Mouse (Mus musculus) midbrain, embryonic 14.5 days (tissue): ENCODE measurements around the gene Gm9837. TPM values are rescaled to one million over a fixed set of nuclear protein-coding genes. Genes with fewer than 3 reads are reported as not detected.

Experiments
- ATAC-seq: fragments of 200-750 bp; cut with Nextera tagmentation; 2 replicates; pipeline ENCODE4 v1.8.0; 2017; ENCODE audit warnings: moderate number of reproducible peaks, moderate library complexity; ENCODE audit not compliant: low FRiP score, low TSS enrichment
- DNase-seq: peaks from one replicate; pipeline ENCODE4 v3.0.0-alpha.2; 2015
- H3K27ac ChIP-seq: fragments of 300-500 bp; sonication (generic); replicated peaks from 2 replicates; pipeline ENCODE4 v1.5.1; 2014; ENCODE audit warnings: mild to moderate bottlenecking, low read depth, low read length, moderate library complexity
- H3K27me3 ChIP-seq: fragments of 300-500 bp; sonication (generic); 2 replicates; pipeline ENCODE4 v1.6.1; 2014; ENCODE audit warnings: low read length, control low read depth, mixed read lengths; ENCODE audit not compliant: control insufficient read depth, insufficient read depth
- H3K36me3 ChIP-seq: fragments of 300-500 bp; sonication (generic); 2 replicates; pipeline ENCODE4 v1.6.1; 2014; ENCODE audit warnings: low read length, control low read depth; ENCODE audit not compliant: control insufficient read depth, insufficient read depth
- H3K4me1 ChIP-seq: fragments of 300-500 bp; sonication (generic); 2 replicates; pipeline ENCODE4 v1.6.1; 2014; ENCODE audit warnings: mild to moderate bottlenecking, antibody characterized with exemption, low read length, control low read depth; ENCODE audit not compliant: control insufficient read depth, insufficient read depth
- H3K4me2 ChIP-seq: fragments of 300-500 bp; sonication (generic); 2 replicates; pipeline ENCODE4 v1.6.1; 2014; ENCODE audit warnings: mild to moderate bottlenecking, low read length, moderate library complexity
- H3K4me3 ChIP-seq: fragments of 300-500 bp; sonication (generic); replicated peaks from 2 replicates; pipeline ENCODE4 v1.5.1; 2014; ENCODE audit warnings: low read depth, low read length
- H3K9ac ChIP-seq: fragments of 300-500 bp; sonication (generic); replicated peaks from 2 replicates; pipeline ENCODE4 v1.6.1; 2014; ENCODE audit warnings: mild to moderate bottlenecking, low read length, moderate library complexity
- H3K9me3 ChIP-seq: fragments of 300-500 bp; sonication (generic); 2 replicates; pipeline ENCODE4 v1.6.1; 2016; ENCODE audit warnings: low read length, control low read depth, mixed read lengths; ENCODE audit not compliant: control insufficient read depth
- WGBS: fragments of 180-500 bp; shearing (Covaris S2); extraction: QIAGEN DNeasy Blood & Tissue Kit; methylation state at CpG from one replicate; pipeline ENCODE4 v1.1.7; 2014; 5-methylcytosine and 5-hydroxymethylcytosine counted together
- polyA plus RNA-seq: library from polyadenylated mRNA; unstranded; fragments of >200 nt; fragmentation: Nextera tagmentation; extraction: Ambion mirVana; gene quantifications from 2 replicates; pipeline ENCODE4 v1.2.1, GENCODE M21; 2014

Gene Gm9837
- polyA plus RNA-seq, 1 experiment from 2014 or later: not detected

- H3K27me3 ChIP-seq: peaks cover 72% of the 10 kb centered on the region
- peaks cover 6% of the 10 kb centered on the region for H3K4me1 ChIP-seq
- no peak overlapping the region for H3K4me2 ChIP-seq
- H3K9me3 ChIP-seq: peaks cover 4% of the 10 kb centered on the region; the same call in 1 of the 2 replicates
- H3K36me3 ChIP-seq: no peaks in the 10 kb centered on the region
- ATAC-seq (no peak), DNase-seq (no peak)
- no peak overlapping the region for H3K9ac ChIP-seq
- WGBS: 66% methylated on average over 4 of the region's 4 CpGs
- H3K4me3 ChIP-seq: no peak overlapping the region
- no peak overlapping the region for H3K27ac ChIP-seq
Measured at GRCm38 (mm10) chr11:53481088-53481730, 10.9 kb upstream of the Gm9837 start.

GRCm38 (mm10) chr11:53479783-53480301 lies 9.6 kb upstream of the Gm9837 start, which contains the start of the genes Gm9945 and Sowaha:
Gene Gm9945, plus strand, starts transcription at chr11:53480166.
Gene Sowaha, minus strand, starts transcription at chr11:53480274.
- 3% methylated on average over 40 of the region's 40 CpGs for WGBS

DNA sequence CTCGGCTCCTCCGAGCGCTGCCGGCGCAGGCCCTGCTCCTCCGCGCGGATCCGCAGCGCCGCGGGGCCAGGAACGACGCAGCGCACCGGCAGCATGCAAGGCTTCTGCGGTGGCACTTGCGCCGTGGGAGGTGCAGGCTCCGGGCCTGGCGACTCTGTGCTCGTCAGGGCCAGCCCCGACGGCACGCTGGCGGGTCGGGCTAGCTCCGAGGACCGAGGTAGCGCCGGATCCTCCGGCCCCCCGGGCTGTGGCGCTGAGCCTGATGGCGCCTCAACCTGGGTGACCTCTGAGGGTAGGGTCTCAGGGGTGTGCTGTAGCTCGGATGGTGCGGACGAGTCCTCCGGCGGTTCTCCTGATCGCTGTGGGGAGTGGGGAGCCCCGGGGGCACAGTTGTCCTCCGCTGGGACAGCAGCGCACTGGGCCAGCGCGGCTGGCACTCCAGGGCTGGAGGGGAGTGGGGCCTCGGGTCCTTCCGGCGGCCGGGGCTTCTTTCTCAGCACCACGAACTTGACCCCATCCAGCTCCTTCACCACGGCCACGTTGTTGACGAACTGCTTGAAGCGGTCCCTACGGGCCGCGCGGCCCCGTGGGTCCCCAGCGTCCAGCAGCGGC lies 9.0 kb upstream of the Gm9837 start:
- 2% methylated on average over 62 of the region's 62 CpGs for WGBS
- Histone ChIP-seq H3K27ac (no peak overlapping the region), H3K4me3 (peak overlapping the region; percentile 42), H3K4me1 (peaks cover 15% of the 10 kb centered on the region), H3K9ac (peak overlapping the region; percentile 34), H3K9me3 (peaks cover 4% of the 10 kb centered on the region; the same call in 1 of the 2 replicates), H3K36me3 (no peaks in the 10 kb centered on the region), H3K4me2 (peak overlapping the region; percentile 66), H3K27me3 (peaks cover 62% of the 10 kb centered on the region)
- DNase-seq (peak; percentile 59), ATAC-seq (no peak)

More at GRCm38 (mm10) chr11:53479783-53480301, 9.6 kb upstream of the Gm9837 start, which contains the start of the genes Gm9945 and Sowaha:
- ATAC-seq (no peak), DNase-seq (peak; percentile 67)
- Histone ChIP-seq H3K27me3 (peaks cover 62% of the 10 kb centered on the region), H3K4me3 (peak within 1 kb of the TSS; percentile 42), H3K27ac (no peak within 1 kb of the TSS), H3K9me3 (peaks cover 4% of the 10 kb centered on the region; the same call in 1 of the 2 replicates), H3K4me1 (peaks cover 15% of the 10 kb centered on the region), H3K9ac (peak within 1 kb of the TSS; percentile 34), H3K36me3 (no peaks in the 10 kb centered on the region), H3K4me2 (peak within 1 kb of the TSS; percentile 66)

DNA sequence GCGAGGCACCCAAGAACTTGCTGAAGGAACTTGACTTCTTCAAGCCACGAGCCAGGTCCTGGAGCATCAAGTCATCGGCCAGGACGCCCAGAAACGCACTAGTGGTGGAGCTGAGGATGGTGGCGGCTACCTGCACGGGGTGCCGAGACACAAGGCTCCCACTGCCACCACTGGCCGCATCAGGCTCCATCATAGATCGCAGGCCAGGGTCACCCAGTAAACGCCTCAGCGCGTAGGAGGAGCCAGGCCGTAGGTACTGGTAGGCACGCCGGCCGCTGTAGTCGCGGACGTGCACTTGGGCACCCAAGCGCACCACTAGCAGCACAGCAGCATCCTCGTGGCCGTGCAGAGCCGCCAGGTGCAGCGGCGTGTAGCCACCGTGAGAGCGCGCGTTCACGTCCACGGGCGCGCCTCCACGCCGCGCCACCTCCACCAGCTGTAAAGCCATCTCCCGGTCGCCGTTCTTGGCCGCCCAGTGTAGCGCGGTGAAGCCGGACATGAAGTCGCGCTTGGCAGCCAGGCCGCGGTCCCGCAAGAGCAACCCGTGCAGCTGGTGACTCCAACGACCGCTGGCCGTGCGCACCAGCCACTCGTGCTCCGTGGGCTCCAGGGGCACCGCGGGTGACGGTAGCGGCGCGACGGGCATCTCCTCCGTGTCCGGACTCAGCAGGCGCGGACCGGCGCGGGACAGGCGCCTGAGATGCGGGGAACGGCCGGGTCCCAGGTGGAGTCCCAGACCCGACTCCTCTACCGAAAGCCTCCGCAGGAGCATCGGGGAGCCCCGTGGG lies 8.3 kb upstream of the Gm9837 start:
- DNase-seq (peak; percentile 51), ATAC-seq (no peak)
- H3K4me1 ChIP-seq: peaks cover 15% of the 10 kb centered on the region
- H3K27ac ChIP-seq: no peak overlapping the region
- H3K9me3 ChIP-seq: peaks cover 4% of the 10 kb centered on the region; the same call in 1 of the 2 replicates
- 4% methylated on average over 79 of the region's 79 CpGs for WGBS
- peak overlapping the region; percentile 42 for H3K4me3 ChIP-seq
- peak overlapping the region; percentile 66 for H3K4me2 ChIP-seq
- H3K36me3 ChIP-seq: no peaks in the 10 kb centered on the region
- H3K27me3 ChIP-seq: peaks cover 64% of the 10 kb centered on the region
- peak overlapping the region; percentile 34; the same call in 1 of the 2 replicates for H3K9ac ChIP-seq

- H3K36me3 ChIP-seq: no peaks in the 10 kb centered on the region
- no peak overlapping the region for H3K9ac ChIP-seq
- no peak overlapping the region for H3K4me2 ChIP-seq
- H3K4me3 ChIP-seq: no peak overlapping the region
- no peak for DNase-seq
- no peak for ATAC-seq
- H3K27ac ChIP-seq: no peak overlapping the region
- H3K4me1 ChIP-seq: peaks cover 15% of the 10 kb centered on the region
- H3K9me3 ChIP-seq: peaks cover 4% of the 10 kb centered on the region; the same call in 1 of the 2 replicates
- 44% methylated on average over 7 of the region's 7 CpGs for WGBS
- H3K27me3 ChIP-seq: peaks cover 58% of the 10 kb centered on the region
Measured at GRCm38 (mm10) chr11:53477833-53478232, 7.6 kb upstream of the Gm9837 start.

GRCm38 (mm10) chr11:53475620-53476019 lies 5.3 kb upstream of the Gm9837 start:
- WGBS: 2% methylated on average over 8 of the region's 8 CpGs
- Histone ChIP-seq H3K27ac (peak overlapping the region; percentile 79), H3K9me3 (peaks cover 4% of the 10 kb centered on the region; the same call in 1 of the 2 replicates), H3K4me3 (peak overlapping the region; percentile 13; the same call in 1 of the 2 replicates), H3K9ac (0 out of 2 replicates have a peak overlapping the region, but pooled peaks have one; percentile 26), H3K36me3 (no peaks in the 10 kb centered on the region), H3K4me2 (peak overlapping the region; percentile 48), H3K27me3 (peaks cover 49% of the 10 kb centered on the region), H3K4me1 (peaks cover 15% of the 10 kb centered on the region)
- no peak for ATAC-seq
- DNase-seq: peak; percentile 67

GRCm38 (mm10) chr11:53472709-53473108 lies 2.4 kb upstream of the Gm9837 start:
- Histone ChIP-seq H3K4me2 (no peak overlapping the region), H3K9ac (no peak overlapping the region), H3K4me3 (no peak overlapping the region), H3K27ac (no peak overlapping the region), H3K36me3 (no peaks in the 10 kb centered on the region), H3K4me1 (peaks cover 17% of the 10 kb centered on the region), H3K27me3 (peaks cover 20% of the 10 kb centered on the region), H3K9me3 (no peaks in the 10 kb centered on the region)
- ATAC-seq (no peak), DNase-seq (no peak)
- WGBS: 81% methylated on average over 3 of the region's 3 CpGs

DNA sequence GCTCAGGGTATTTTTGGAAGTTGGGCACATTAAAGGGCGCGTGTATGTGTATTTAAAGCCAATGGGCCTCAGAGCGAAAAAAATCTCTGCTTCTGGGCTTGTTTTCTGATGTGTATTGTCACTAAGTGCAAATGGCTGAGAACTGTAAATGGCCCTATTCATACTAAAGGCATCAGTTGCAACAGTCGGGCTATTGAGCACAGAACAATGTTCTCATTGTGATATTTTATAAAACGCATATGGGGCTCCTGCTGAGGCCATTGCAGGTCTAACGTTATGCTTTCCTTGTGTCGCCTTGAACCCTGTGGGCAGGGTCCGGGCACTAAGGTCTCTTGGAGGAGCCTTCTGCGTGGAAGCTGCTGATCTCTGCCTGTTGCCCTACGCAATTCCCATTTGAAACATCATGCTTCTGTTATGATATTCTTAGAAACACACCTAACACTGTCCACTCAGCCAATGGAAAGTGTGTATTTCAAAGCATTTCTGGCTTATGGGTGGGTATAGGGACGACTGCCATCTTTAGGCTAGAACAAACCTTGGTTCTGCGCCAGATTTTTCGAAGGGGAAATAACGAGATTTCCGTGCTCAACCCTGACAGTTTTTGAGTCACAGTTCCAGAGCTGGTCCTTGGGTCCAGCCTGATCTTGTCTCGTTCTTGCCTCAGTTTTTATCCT lies 848 bp downstream of the Gm9837 start:
- no peak overlapping the region for H3K27ac ChIP-seq
- H3K4me3 ChIP-seq: no peak overlapping the region
- WGBS: 35% methylated on average over 16 of the region's 16 CpGs
- H3K9me3 ChIP-seq: no peaks in the 10 kb centered on the region
- peaks cover 10% of the 10 kb centered on the region; the same call in 1 of the 2 replicates for H3K4me1 ChIP-seq
- H3K9ac ChIP-seq: no peak overlapping the region
- peaks cover 44% of the 10 kb centered on the region for H3K27me3 ChIP-seq
- H3K36me3 ChIP-seq: no peaks in the 10 kb centered on the region
- H3K4me2 ChIP-seq: peak overlapping the region; percentile 50; the same call in 1 of the 2 replicates
- ATAC-seq (0 out of 2 replicates have a peak, but pooled peaks have one; percentile 20), DNase-seq (peak; percentile 13)
